Mouse (Mus musculus) liver, postnatal 0 days (tissue): ENCODE data around the gene Adap1.

Source experiments
- CTCF ChIP-seq: sonication (generic); IDR thresholded peaks from 2 replicates; pipeline ENCODE4 v1.5.1; 2016; ENCODE audit warnings: antibody characterized with exemption, low read depth
- EP300 ChIP-seq: IDR thresholded peaks from 2 replicates; pipeline ENCODE4 v1.6.1; 2016; ENCODE audit warnings: antibody characterized with exemption, low read depth, mild to moderate bottlenecking

DNA sequence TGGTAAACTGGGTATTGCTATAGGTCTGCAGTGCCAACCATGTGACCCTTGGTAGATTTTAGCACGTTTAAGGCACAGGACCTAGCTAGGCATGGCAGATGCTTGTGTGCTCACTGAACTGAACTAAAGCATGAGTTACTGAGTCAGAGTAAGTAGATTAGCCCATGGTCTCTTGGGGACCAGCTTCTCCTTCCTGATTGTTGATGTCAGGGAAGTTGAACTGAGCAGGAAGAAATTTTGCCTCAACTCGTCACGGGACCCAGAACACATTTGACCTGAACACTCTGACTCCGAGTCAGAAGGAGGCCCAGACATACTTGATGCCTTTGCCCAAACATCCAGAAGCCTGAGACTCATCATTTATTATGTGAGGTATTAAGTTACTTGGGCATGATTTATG lies 88.0 kb downstream of the Adap1 start:
- TF ChIP-seq CTCF (no peak), EP300 (no peak)
